Mouse (Mus musculus): ENCODE measurements around the gene Chga.

DNA sequence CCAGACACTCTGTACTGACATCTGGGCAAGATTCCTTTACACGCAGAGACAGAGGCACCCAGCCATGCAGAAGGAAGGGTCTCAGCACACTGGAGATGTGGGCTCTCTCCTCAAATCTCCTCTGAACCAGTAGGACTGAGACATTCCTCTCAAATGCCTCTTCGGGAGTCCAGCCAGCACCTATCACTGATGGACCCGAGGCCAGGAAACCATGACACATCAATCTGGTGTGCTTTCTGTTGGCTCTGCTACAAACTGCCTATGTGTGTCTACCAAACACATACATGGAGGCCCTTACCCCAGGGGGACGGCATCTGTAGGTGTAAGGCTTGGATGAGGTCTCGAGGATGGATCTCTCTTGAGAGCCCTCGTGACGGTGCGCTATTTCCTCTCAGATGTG, 32.3 kb downstream of the Chga start:
- TF ChIP-seq GATA1 (IDR thresholded peaks at IDR 0.05; ENCODE audit: borderline replicate concordance, low read length) = no peak
- TF ChIP-seq FLI1 (IDR thresholded peaks at IDR 0.05; ENCODE audit: low read length) = no peak

Measured in megakaryocyte, embryonic 14.5 days (primary cell).